Mouse (Mus musculus) MEL (cell line): ENCODE measurements around the gene Rpl14. TPM values are rescaled to one million over a fixed set of nuclear protein-coding genes. Genes with fewer than 3 reads are reported as not detected.
"Not testable (repeated sequence)": the region's sequence is repeated elsewhere in the genome, so short reads cannot be mapped to it uniquely, and the experiment has no call there.

ENCODE experiments used
- DNase-seq: peaks from one replicate; pipeline ENCODE4 v3.0.0; 2011; ENCODE audit warnings: low read depth, low spot score
- H3K27ac ChIP-seq: 2 replicates; pipeline ENCODE4 v1.5.1; 2012; ENCODE audit warnings: low read depth, mild to moderate bottlenecking, control low read depth, low read length, moderate library complexity; ENCODE audit not compliant: control insufficient read depth
- H3K27me3 ChIP-seq, 2 experiments: fragments of 150-350 bp in 1 of 2; sonication (generic) in 1 of 2; 2 replicates each; pipeline ENCODE4 v1.6.1; 2012; ENCODE audit warnings: low read length in 2 of 2, mild to moderate bottlenecking in 2 of 2, improper control_type of control experiment in 1 of 2, moderate library complexity in 1 of 2; ENCODE audit not compliant: insufficient read depth in 2 of 2, control insufficient read depth in 1 of 2
- H3K36me3 ChIP-seq, 2 experiments: 2 replicates each; pipeline ENCODE4 v1.6.1; 2012 to 2014; ENCODE audit warnings: low read length in 2 of 2, improper control_type of control experiment in 1 of 2, inconsistent platforms in 1 of 2, mild to moderate bottlenecking in 1 of 2; ENCODE audit not compliant: insufficient read depth in 2 of 2, control insufficient read depth in 1 of 2
- H3K4me1 ChIP-seq, 2 experiments: fragments of 150-350 bp in 1 of 2; sonication (generic) in 1 of 2; 2 replicates each; pipeline ENCODE4 v1.6.1; 2012; ENCODE audit warnings: low read length in 2 of 2, improper control_type of control experiment in 1 of 2, mild to moderate bottlenecking in 1 of 2; ENCODE audit not compliant: insufficient read depth in 2 of 2, control insufficient read depth in 1 of 2
- H3K4me3 ChIP-seq, 2 experiments: fragments of 150-350 bp in 1 of 2; sonication (generic) in 1 of 2; 2 replicates each; pipeline ENCODE4 v1.5.1; 2012; ENCODE audit warnings: low read depth in 2 of 2, low read length in 2 of 2, mild to moderate bottlenecking in 2 of 2, moderate library complexity in 2 of 2, control low read depth in 1 of 2, improper control_type of control experiment in 1 of 2; ENCODE audit not compliant: control insufficient read depth in 1 of 2, insufficient read depth in 1 of 2
- H3K79me2 ChIP-seq: 2 replicates; pipeline ENCODE4 v1.6.1; 2012; ENCODE audit warnings: mild to moderate bottlenecking, low read length, moderate library complexity; ENCODE audit not compliant: control insufficient read depth, poor library complexity, insufficient read depth
- H3K9ac ChIP-seq: 2 replicates; pipeline ENCODE4 v1.6.1; 2012; ENCODE audit warnings: low read depth, mild to moderate bottlenecking, control low read depth, low read length, moderate library complexity; ENCODE audit not compliant: control insufficient read depth, poor library complexity, severe bottlenecking
- H3K9me3 ChIP-seq: fragments of 150-350 bp; sonication (generic); replicated peaks from 2 replicates; pipeline ENCODE4 v1.6.1; 2012; ENCODE audit warnings: mild to moderate bottlenecking, low read length, improper control_type of control experiment, moderate library complexity; ENCODE audit not compliant: insufficient read depth
- BHLHE40 ChIP-seq: IDR thresholded peaks from 2 replicates; pipeline ENCODE4 v1.6.1; 2012; ENCODE audit warnings: low read depth, mild to moderate bottlenecking, inconsistent platforms, low read length, improper control_type of control experiment, borderline replicate concordance
- CHD2 ChIP-seq: IDR thresholded peaks from 2 replicates; pipeline ENCODE4 v1.6.1; 2011; ENCODE audit warnings: low read length, improper control_type of control experiment
- CTCF ChIP-seq, 3 experiments: IDR thresholded peaks in 2 of 3; conservative IDR thresholded peaks in 1 of 3; 2 replicates each; pipeline ENCODE4 v1.5.1; 2011 to 2012; ENCODE audit warnings: low read length in 3 of 3, low read depth in 2 of 3, mild to moderate bottlenecking in 2 of 3, improper control_type of control experiment in 1 of 3, inconsistent platforms in 1 of 3, mixed read lengths in 1 of 3, moderate library complexity in 1 of 3; ENCODE audit not compliant: control insufficient read depth in 1 of 3, insufficient read depth in 1 of 3, poor library complexity in 1 of 3, severe bottlenecking in 1 of 3
- E2F4 ChIP-seq: IDR thresholded peaks from 2 replicates; pipeline ENCODE4 v1.6.1; 2011; ENCODE audit warnings: low read depth, low read length, improper control_type of control experiment, borderline replicate concordance
- EP300 ChIP-seq, 2 experiments: IDR thresholded peaks; 2 replicates each; pipeline ENCODE4 v1.6.1; 2011; ENCODE audit warnings: improper control_type of control experiment in 2 of 2, low read length in 2 of 2, low read depth in 1 of 2, mild to moderate bottlenecking in 1 of 2
- GABPA ChIP-seq: IDR thresholded peaks from 2 replicates; pipeline ENCODE4 v1.6.1; 2012; ENCODE audit warnings: low read depth, mild to moderate bottlenecking, inconsistent platforms, low read length, improper control_type of control experiment, moderate library complexity
- KAT2A ChIP-seq: conservative IDR thresholded peaks from 2 replicates; pipeline ENCODE4 v1.6.1; 2012; ENCODE audit warnings: low read depth, low read length, improper control_type of control experiment, inconsistent platforms
- MAZ ChIP-seq: IDR thresholded peaks from 2 replicates; pipeline ENCODE4 v1.6.1; 2012; ENCODE audit warnings: low read depth, mild to moderate bottlenecking, inconsistent platforms, low read length, improper control_type of control experiment
- MEF2A ChIP-seq: IDR thresholded peaks from 2 replicates; pipeline ENCODE4 v1.6.1; 2014; ENCODE audit warnings: low read depth, mild to moderate bottlenecking, inconsistent platforms, low read length, improper control_type of control experiment; ENCODE audit not compliant: poor library complexity, insufficient replicate concordance, severe bottlenecking; ENCODE audit errors: extremely low read depth
- MXI1 ChIP-seq: IDR thresholded peaks from 2 replicates; pipeline ENCODE4 v1.6.1; 2011; ENCODE audit warnings: mild to moderate bottlenecking, low read depth, low read length, improper control_type of control experiment
- MYB ChIP-seq: IDR thresholded peaks from 2 replicates; pipeline ENCODE4 v1.6.1; 2011; ENCODE audit warnings: mild to moderate bottlenecking, low read depth, low read length, improper control_type of control experiment
- MYC ChIP-seq: IDR thresholded peaks from 2 replicates; pipeline ENCODE4 v1.6.1; 2011; ENCODE audit warnings: low read depth, mild to moderate bottlenecking, low read length, improper control_type of control experiment, moderate library complexity
- NELFE ChIP-seq: IDR thresholded peaks from 2 replicates; pipeline ENCODE4 v1.6.1; 2011; ENCODE audit warnings: low read depth, low read length, improper control_type of control experiment
- POLR2AphosphoS5 ChIP-seq: IDR thresholded peaks from 2 replicates; pipeline ENCODE4 v1.6.1; 2012; ENCODE audit warnings: low read depth, borderline replicate concordance, mild to moderate bottlenecking, inconsistent platforms, low read length, moderate library complexity, mixed read lengths
- RCOR1 ChIP-seq: IDR thresholded peaks from 2 replicates; pipeline ENCODE4 v1.6.1; 2012; ENCODE audit warnings: low read depth, mild to moderate bottlenecking, inconsistent platforms, low read length, improper control_type of control experiment
- TAL1 ChIP-seq: IDR thresholded peaks from 2 replicates; pipeline ENCODE4 v1.6.1; 2012; ENCODE audit warnings: mild to moderate bottlenecking, inconsistent platforms, low read length, moderate library complexity, mixed read lengths
- TBP ChIP-seq: IDR thresholded peaks from 2 replicates; pipeline ENCODE4 v1.8.0; 2011; ENCODE audit warnings: low read depth, low read length, improper control_type of control experiment
- UBTF ChIP-seq: IDR thresholded peaks from 2 replicates; pipeline ENCODE4 v1.6.1; 2012; ENCODE audit warnings: low read depth, mild to moderate bottlenecking, inconsistent platforms, low read length, improper control_type of control experiment, moderate library complexity, borderline replicate concordance; ENCODE audit not compliant: insufficient read depth
- ZMIZ1 ChIP-seq: IDR thresholded peaks from 2 replicates; pipeline ENCODE4 v1.6.1; 2012; ENCODE audit warnings: low read depth, mild to moderate bottlenecking, inconsistent platforms, low read length, improper control_type of control experiment, moderate library complexity
- polyA plus RNA-seq, 2 experiments: library from polyadenylated mRNA; stranded (reverse) in 1 of 2; unstranded in 1 of 2; fragments of >175 nt in 1 of 2; fragments of >200 nt in 1 of 2; gene quantifications; 2 replicates each; pipeline versions ENCODE4 v1.2.1 to v1.2.4; 2012; ENCODE audit warnings: low replicate concordance in 2 of 2, low read depth in 1 of 2; ENCODE audit not compliant: insufficient read length in 2 of 2, insufficient read depth in 1 of 2, missing spikeins in 1 of 2
- total RNA-seq: library from RNA; depleted of rRNA; stranded (reverse); fragments of 300-350 nt; gene quantifications from 2 replicates; pipeline ENCODE4 v1.2.3, GENCODE M21; 2012

The Rpl14 gene
- total and polyA plus RNA-seq, 3 experiments: 502 to 1,607 TPM; not detected in 1

DNA sequence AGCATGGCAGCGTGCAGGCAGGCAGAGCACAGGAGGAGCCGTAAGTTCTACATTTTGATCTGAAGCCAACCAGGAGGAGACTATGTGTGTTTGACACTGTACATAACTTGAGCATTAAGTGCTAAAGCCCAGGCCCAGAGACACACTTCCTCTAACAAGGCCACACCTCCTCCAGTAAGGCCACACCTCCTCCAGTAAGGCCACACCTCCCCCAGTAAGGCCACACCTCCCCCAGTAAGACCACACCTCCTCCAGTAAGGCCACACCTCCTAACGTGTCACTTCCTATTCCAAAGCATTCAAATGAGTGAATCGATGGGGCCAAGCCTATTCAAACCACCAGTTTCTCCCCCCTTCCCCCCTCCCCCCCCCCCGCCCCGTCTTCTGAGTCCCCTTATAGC is 38.6 kb upstream of the Rpl14 start:
- no peak overlapping the region for H3K4me3 ChIP-seq
- H3K79me2 ChIP-seq: no peaks in the 10 kb centered on the region
- DNase-seq: peak; percentile 24
- no peaks in the 10 kb centered on the region for H3K4me1 ChIP-seq
- no peaks in the 10 kb centered on the region; a peak in 1 of 4 replicates for H3K27me3 ChIP-seq
- H3K36me3 ChIP-seq: no peaks in the 10 kb centered on the region
- H3K9me3 ChIP-seq: no peaks in the 10 kb centered on the region
- TF ChIP-seq TAL1 (no peak), GABPA (no peak), NELFE (no peak), MXI1 (no peak), MYB (no peak), KAT2A (no peak), EP300 (IDR thresholded peaks at IDR 0.05; ENCODE audit: low read depth in 1 of 2, low read length in 2 of 2) (no peak), ZMIZ1 (no peak), BHLHE40 (no peak), MYC (no peak), MEF2A (no peak), UBTF (no peak), MAZ (no peak), CHD2 (no peak), E2F4 (no peak), RCOR1 (no peak), CTCF (IDR thresholded peaks at IDR 0.05 in 2 of 3, conservative IDR thresholded peaks at IDR 0.05 in 1 of 3; ENCODE audit: control insufficient read depth in 1 of 3, insufficient read depth in 1 of 3, low read depth in 2 of 3, low read length in 3 of 3, poor library complexity in 1 of 3, severe bottlenecking in 1 of 3) (no peak), TBP (no peak), POLR2AphosphoS5 (no peak)
- H3K9ac ChIP-seq: no peak overlapping the region
- H3K27ac ChIP-seq: no peak overlapping the region

DNA sequence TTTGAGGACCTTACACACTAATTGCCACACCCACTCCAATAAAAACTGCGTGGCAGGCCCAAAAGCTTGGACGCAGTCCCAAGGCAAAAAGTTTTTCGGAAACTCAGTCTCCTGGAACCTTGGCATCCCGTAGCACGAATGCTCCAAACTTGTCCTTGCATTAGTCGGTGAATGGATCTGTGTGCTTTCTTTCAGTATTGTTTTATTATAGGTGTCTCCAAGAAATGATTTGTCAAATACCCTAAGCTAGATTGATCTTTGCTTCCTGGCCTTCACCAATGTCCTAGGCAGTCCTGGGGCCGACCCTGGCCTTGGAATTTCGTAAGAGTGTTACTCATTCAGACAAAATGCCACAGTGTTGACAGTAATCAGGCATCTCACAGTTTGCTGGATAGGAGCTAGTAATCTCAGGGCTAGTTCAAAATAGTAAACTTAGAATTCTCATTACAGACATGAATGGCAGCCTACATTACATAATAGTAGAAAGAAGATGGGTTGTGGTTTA is 37.7 kb upstream of the Rpl14 start:
- not testable (repeated sequence) for H3K27ac ChIP-seq, H3K9me3 ChIP-seq, H3K36me3 ChIP-seq, H3K9ac ChIP-seq, H3K4me3 ChIP-seq, H3K79me2 ChIP-seq, H3K4me1 ChIP-seq, H3K27me3 ChIP-seq, DNase-seq
